Mouse (Mus musculus): Measurements from ENCODE around the gene Ugt1a8.

DNA sequence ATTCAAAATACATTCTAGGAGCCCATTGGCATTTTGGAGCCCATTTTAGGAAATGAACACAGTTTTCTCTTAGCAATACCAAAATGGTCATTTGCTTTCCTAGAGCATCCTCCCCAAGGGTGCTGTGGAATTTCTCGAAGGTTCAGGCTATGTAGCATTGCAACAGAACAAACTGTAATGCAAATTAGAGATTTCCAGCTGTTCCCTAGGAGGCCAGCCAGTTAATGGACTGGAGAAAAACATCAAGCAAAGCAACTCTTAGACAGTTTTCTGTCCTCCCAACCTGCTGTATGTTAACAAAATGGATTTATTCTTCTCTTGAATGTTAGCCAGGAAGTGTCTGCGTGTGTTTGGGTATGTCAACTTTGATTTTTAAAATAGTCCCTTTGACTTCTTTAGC, 49.0 kb downstream of the Ugt1a8 start:
- TF ChIP-seq CTCF (conservative IDR thresholded peaks at IDR 0.05; ENCODE audit: low read length) = no peak
- TF ChIP-seq NANOG (IDR thresholded peaks at IDR 0.05; ENCODE audit: borderline replicate concordance, low read length) = no peak
- TF ChIP-seq POU5F1 (IDR thresholded peaks at IDR 0.05; ENCODE audit: borderline replicate concordance, low read length) = no peak
